Mouse (Mus musculus): ENCODE measurements around the gene Slc9a5. TPM values are rescaled to one million over a fixed set of nuclear protein-coding genes. Genes with fewer than 3 reads are reported as not detected.

Gene Slc9a5
- polyA plus RNA-seq, 1 experiment: 51.7 TPM

DNA sequence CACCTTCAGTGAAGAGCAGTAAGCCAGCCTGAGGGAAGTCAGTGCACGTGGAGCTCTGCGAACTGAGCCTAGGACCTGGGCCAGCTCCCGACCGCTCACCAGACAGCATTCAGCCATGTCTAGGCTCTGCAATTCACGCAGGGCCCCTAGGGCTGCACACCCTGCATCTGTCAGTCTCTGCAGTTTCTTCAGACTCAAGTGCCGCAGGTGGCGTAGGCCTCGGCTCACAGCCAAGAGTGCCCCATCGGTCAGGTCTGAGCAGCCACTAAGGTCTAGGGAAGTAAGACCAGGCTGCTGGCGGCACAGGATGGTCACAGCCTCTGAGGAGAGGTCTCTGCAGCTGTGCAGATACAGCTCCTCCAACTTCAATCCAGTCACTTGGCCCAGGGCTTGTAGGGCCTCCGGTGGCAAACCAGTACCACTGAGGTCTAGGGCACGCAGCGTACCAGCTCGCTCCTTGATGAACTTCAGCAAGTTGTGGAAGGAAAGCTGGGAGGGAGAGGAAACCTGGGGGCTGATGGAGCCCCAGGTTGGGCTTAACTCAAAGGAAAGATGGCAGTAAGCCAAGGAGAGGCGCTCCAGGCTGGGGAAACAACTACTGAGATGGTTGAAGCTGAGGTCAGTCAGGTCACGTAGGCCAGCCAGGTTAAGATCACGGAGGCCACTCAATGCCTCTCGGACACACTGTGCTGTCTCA lies 33.4 kb upstream of the Slc9a5 start:
- H3K4me1 ChIP-seq (ENCODE audit: control insufficient read depth, insufficient read depth, low read length): peaks cover 42% of the 10 kb centered on the region
- DNase-seq: peak; percentile 58 to 61
- no peaks in the 10 kb centered on the region for H3K27me3 ChIP-seq (ENCODE audit: control insufficient read depth, insufficient read depth, low read length)
- 58% methylated on average over 18 of the region's 18 CpGs for WGBS
- H3K27ac ChIP-seq (ENCODE audit: insufficient read depth, low read length): no peak overlapping the region
- no peak overlapping the region for H3K4me3 ChIP-seq (replicated peaks; ENCODE audit: insufficient read depth, low read depth, low read length)
- no peak for TF ChIP-seq POLR2A (IDR thresholded peaks at IDR 0.05; ENCODE audit: borderline replicate concordance, insufficient read depth, low read length)
- TF ChIP-seq CTCF (IDR thresholded peaks at IDR 0.05; ENCODE audit: borderline replicate concordance, insufficient read depth, low read depth, low read length): no peak

DNA sequence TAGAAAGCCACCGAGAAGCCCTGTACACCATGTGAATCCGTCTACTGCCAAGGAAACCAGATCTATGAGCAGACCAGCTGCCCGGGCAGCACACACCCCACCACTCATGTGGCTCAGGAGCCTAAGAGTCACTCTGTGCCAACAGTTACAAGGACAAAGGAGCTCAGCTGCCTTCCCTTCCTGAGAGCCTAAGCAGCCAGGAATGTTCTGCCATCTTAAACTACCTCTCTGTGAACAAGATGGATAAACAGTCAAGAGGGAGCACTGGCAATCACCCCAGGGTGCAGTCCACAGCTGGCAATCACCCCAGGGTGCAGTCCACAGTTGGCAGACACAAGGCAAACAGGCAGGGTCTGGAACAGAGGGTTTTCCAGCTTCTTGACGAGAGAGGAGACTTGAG lies 30.7 kb upstream of the Slc9a5 start:
- Histone ChIP-seq H3K27ac (ENCODE audit: insufficient read depth, low read length) (no peak overlapping the region), H3K27me3 (ENCODE audit: control insufficient read depth, insufficient read depth, low read length) (no peaks in the 10 kb centered on the region), H3K4me3 (replicated peaks; ENCODE audit: insufficient read depth, low read depth, low read length) (no peak overlapping the region), H3K4me1 (ENCODE audit: control insufficient read depth, insufficient read depth, low read length) (peaks cover 28% of the 10 kb centered on the region)
- no peak for DNase-seq
- WGBS: 22% methylated on average over 4 of the region's 4 CpGs
- TF ChIP-seq CTCF (IDR thresholded peaks at IDR 0.05; ENCODE audit: borderline replicate concordance, insufficient read depth, low read depth, low read length) (no peak), POLR2A (IDR thresholded peaks at IDR 0.05; ENCODE audit: borderline replicate concordance, insufficient read depth, low read length) (no peak)

DNA sequence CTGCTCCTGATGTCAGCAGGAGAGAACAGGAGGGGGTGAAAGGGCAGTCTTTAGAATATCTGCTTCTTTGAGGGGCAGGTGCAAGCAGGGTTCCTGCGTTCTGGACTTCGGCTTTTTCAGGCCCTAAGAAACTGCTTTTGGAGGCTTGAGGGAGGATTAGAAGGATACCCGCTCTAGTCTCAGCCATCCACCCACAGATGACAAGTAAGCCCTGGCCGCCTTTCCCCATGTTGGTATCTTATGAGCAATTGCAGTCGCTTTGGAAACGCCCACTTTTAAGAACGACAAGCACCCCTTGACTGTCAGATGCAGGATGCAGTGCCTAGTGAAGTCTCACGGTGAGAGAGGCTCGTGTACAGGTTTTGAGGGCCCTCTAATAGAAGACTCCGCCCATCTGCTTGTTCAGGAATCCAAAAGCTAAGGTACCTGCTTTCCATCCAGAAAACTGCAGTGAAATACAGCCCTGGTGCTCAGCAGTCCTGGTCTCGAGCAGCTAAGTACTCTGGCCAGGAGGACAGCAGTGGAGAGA lies 29.9 kb upstream of the Slc9a5 start:
- Histone ChIP-seq H3K27me3 (ENCODE audit: control insufficient read depth, insufficient read depth, low read length) (no peaks in the 10 kb centered on the region), H3K4me1 (ENCODE audit: control insufficient read depth, insufficient read depth, low read length) (peaks cover 20% of the 10 kb centered on the region), H3K27ac (ENCODE audit: insufficient read depth, low read length) (no peak overlapping the region), H3K4me3 (replicated peaks; ENCODE audit: insufficient read depth, low read depth, low read length) (no peak overlapping the region)
- DNase-seq: no peak
- TF ChIP-seq CTCF (IDR thresholded peaks at IDR 0.05; ENCODE audit: borderline replicate concordance, insufficient read depth, low read depth, low read length) (no peak), POLR2A (IDR thresholded peaks at IDR 0.05; ENCODE audit: borderline replicate concordance, insufficient read depth, low read length) (no peak)
- 83% methylated on average over 11 of the region's 11 CpGs for WGBS

DNA sequence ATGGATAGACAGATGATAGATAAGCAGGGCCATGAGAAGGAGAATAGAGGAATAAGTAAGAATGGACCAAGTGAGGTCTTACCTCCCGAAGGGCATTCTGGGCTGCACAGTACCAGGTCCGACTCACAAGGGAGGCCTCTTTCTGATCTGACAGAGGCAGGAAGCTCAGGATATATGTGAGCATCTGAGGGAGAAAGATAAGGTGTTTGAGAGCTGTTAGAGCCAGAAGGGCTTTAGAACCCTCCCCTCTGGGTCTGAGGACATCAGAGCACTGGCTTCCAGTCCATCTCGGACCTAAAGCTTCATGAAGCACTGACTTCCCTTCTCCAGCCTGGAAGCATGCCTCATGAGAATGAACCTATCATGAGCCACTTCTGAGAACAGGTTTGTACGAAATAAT lies 25.5 kb upstream of the Slc9a5 start:
- DNase-seq: no peak
- WGBS: 90% methylated on average over 4 of the region's 4 CpGs
- H3K4me1 ChIP-seq (ENCODE audit: control insufficient read depth, insufficient read depth, low read length): peaks cover 4% of the 10 kb centered on the region; the same call in 1 of the 2 replicates

DNA sequence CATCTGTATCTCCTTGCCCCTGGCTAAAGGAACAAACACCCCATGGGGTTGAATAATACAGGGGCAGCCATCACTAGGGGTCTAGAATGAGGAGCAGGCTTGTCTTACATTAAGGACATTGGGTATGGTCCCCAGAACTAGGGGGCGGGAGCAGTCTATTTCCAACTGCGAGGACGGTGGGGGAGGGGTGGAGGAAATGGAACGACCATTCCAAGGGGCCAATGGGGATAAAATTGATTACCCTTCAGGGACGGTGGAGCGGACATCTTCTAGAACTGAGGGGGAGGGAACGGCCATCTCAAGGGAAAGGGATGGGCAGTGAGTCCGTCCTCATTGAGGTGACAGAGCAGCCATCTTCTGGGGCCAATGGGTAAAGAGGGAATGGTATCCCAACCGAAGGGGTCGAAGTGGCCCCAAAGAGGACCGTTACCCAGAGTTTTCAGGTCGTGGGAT lies 23.0 kb upstream of the Slc9a5 start:
- no peak for TF ChIP-seq CTCF (IDR thresholded peaks at IDR 0.05; ENCODE audit: borderline replicate concordance, insufficient read depth, low read depth, low read length)
- no peak for TF ChIP-seq POLR2A (IDR thresholded peaks at IDR 0.05; ENCODE audit: borderline replicate concordance, insufficient read depth, low read length)
- 1% methylated on average over 12 of the region's 12 CpGs for WGBS
- Histone ChIP-seq H3K27me3 (ENCODE audit: control insufficient read depth, insufficient read depth, low read length) (no peaks in the 10 kb centered on the region), H3K27ac (ENCODE audit: insufficient read depth, low read length) (peak overlapping the region; percentile 58; the same call in 1 of the 2 replicates), H3K4me1 (ENCODE audit: control insufficient read depth, insufficient read depth, low read length) (peaks cover 3% of the 10 kb centered on the region; the same call in 1 of the 2 replicates), H3K4me3 (replicated peaks; ENCODE audit: insufficient read depth, low read depth, low read length) (peak overlapping the region; percentile 83)
- peak in 1 of 2 experiments; percentile 34 for DNase-seq

More for the DNA sequence above, 25.5 kb upstream of the Slc9a5 start:
- Histone ChIP-seq H3K27me3 (ENCODE audit: control insufficient read depth, insufficient read depth, low read length) (no peaks in the 10 kb centered on the region), H3K4me3 (replicated peaks; ENCODE audit: insufficient read depth, low read depth, low read length) (no peak overlapping the region), H3K27ac (ENCODE audit: insufficient read depth, low read length) (no peak overlapping the region)
- no peak for TF ChIP-seq CTCF (IDR thresholded peaks at IDR 0.05; ENCODE audit: borderline replicate concordance, insufficient read depth, low read depth, low read length)
- no peak for TF ChIP-seq POLR2A (IDR thresholded peaks at IDR 0.05; ENCODE audit: borderline replicate concordance, insufficient read depth, low read length)

DNA sequence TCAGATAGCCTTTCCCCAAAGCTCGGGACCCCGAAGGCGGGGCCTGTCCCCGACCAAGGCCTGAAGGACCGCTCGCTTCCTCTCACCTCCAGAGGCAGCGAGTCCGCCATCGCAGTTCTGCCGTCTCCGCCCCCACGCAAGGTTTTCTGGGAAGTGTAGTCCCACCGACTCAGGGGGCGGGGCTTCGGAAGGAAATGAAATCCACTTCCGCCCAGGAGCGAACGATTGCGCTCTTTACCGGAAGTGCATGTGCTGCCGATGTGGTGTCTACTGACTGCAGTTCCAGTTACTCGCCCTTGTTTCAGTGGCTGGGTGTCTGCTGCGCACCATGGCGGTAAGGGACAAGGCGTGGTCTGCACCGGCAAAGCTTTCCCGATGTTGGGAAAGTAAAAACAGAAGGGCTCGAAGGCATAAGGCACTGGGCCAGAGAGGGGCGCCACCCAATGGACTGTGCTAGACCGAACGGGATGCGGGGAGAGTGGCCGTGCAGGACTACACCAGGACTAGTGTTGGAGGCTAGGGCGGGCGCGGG lies 22.4 kb upstream of the Slc9a5 start, which contains the start of the genes Lrrc29 and Tmem208:
TSS of gene Lrrc29 (minus strand) at position 138 of the 532 bp plus-strand sequence.
TSS of gene Tmem208 (plus strand) at position 214 of the 532 bp plus-strand sequence.
- Histone ChIP-seq H3K4me1 (ENCODE audit: control insufficient read depth, insufficient read depth, low read length) (peaks cover 3% of the 10 kb centered on the region; the same call in 1 of the 2 replicates), H3K27me3 (ENCODE audit: control insufficient read depth, insufficient read depth, low read length) (no peaks in the 10 kb centered on the region), H3K27ac (ENCODE audit: insufficient read depth, low read length) (peak within 1 kb of the TSS; percentile 58; the same call in 1 of the 2 replicates), H3K4me3 (replicated peaks; ENCODE audit: insufficient read depth, low read depth, low read length) (peak within 1 kb of the TSS; percentile 83)
- TF ChIP-seq CTCF (IDR thresholded peaks at IDR 0.05; ENCODE audit: borderline replicate concordance, insufficient read depth, low read depth, low read length) (peak; percentile 53; the same call in 1 of the 2 replicates), POLR2A (IDR thresholded peaks at IDR 0.05; ENCODE audit: borderline replicate concordance, insufficient read depth, low read length) (peak; percentile 90)
- peak; percentile 97 for DNase-seq
- under 1% methylated on average over 36 of the region's 36 CpGs for WGBS

DNA sequence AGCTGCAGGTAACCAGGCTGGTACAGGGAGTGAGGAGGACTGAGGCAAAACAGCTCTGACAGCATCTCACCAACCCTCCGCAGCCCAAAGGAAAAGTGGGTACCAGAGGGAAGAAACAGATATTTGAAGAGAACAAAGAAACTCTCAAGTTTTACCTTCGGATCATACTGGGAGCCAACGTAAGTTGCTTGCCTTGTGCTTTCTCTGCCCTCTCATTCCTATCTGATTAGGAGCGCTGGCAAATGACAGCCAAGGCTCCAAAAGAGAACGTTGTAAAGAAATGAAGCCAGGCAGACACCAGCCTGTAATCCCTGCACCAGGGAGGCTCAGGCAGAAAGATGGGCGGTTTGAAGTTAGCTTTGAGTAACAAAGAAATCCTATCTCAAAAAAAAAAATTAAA lies 21.7 kb upstream of the Slc9a5 start:
- Histone ChIP-seq H3K4me3 (replicated peaks; ENCODE audit: insufficient read depth, low read depth, low read length) (peak overlapping the region; percentile 83), H3K27me3 (ENCODE audit: control insufficient read depth, insufficient read depth, low read length) (no peaks in the 10 kb centered on the region), H3K27ac (ENCODE audit: insufficient read depth, low read length) (no peak overlapping the region), H3K4me1 (ENCODE audit: control insufficient read depth, insufficient read depth, low read length) (peaks cover 3% of the 10 kb centered on the region; the same call in 1 of the 2 replicates)
- no peak for TF ChIP-seq CTCF (IDR thresholded peaks at IDR 0.05; ENCODE audit: borderline replicate concordance, insufficient read depth, low read depth, low read length)
- no peak for TF ChIP-seq POLR2A (IDR thresholded peaks at IDR 0.05; ENCODE audit: borderline replicate concordance, insufficient read depth, low read length)
- DNase-seq: peak in 1 of 2 experiments; percentile 20
- 26% methylated on average over 6 of the region's 6 CpGs for WGBS
